Mouse (Mus musculus) lung, embryonic 16.5 days (tissue): ENCODE results near the gene Tomm40l. TPM values are rescaled to one million over a fixed set of nuclear protein-coding genes. Genes with fewer than 3 reads are reported as not detected.

ENCODE experiments used
- ATAC-seq: fragments of 200-750 bp; cut with Nextera tagmentation; 2 replicates; pipeline ENCODE4 v1.8.0; 2017; ENCODE audit warnings: low read depth, mild to moderate bottlenecking, moderate library complexity
- H3K27ac ChIP-seq: fragments of 300-500 bp; sonication (generic); 2 replicates; pipeline ENCODE4 v1.5.1; 2014; ENCODE audit warnings: mild to moderate bottlenecking, control low read depth, low read length
- H3K27me3 ChIP-seq: fragments of 300-500 bp; sonication (generic); 2 replicates; pipeline ENCODE4 v1.6.1; 2014; ENCODE audit warnings: low read depth, low read length, mixed read lengths; ENCODE audit not compliant: control insufficient read depth, insufficient read depth
- H3K36me3 ChIP-seq: fragments of 300-500 bp; sonication (generic); 2 replicates; pipeline ENCODE4 v1.6.1; 2014; ENCODE audit warnings: low read length; ENCODE audit not compliant: control insufficient read depth, insufficient read depth
- H3K4me1 ChIP-seq: fragments of 300-500 bp; sonication (generic); replicated peaks from 2 replicates; pipeline ENCODE4 v1.6.1; 2014; ENCODE audit warnings: low read length, mixed read lengths; ENCODE audit not compliant: control insufficient read depth, insufficient read depth
- H3K4me2 ChIP-seq: fragments of 300-500 bp; sonication (generic); 2 replicates; pipeline ENCODE4 v1.6.1; 2014; ENCODE audit warnings: low read depth, low read length, control low read depth
- H3K4me3 ChIP-seq: fragments of 300-500 bp; sonication (generic); 2 replicates; pipeline ENCODE4 v1.5.1; 2014; ENCODE audit warnings: mild to moderate bottlenecking, low read length, control low read depth
- H3K9ac ChIP-seq: fragments of 300-500 bp; sonication (generic); 2 replicates; pipeline ENCODE4 v1.6.1; 2014; ENCODE audit warnings: low read length, control low read depth
- H3K9me3 ChIP-seq: fragments of 300-500 bp; sonication (generic); 2 replicates; pipeline ENCODE4 v1.6.1; 2016; ENCODE audit warnings: low read length; ENCODE audit not compliant: control insufficient read depth
- WGBS: fragments of 180-500 bp; shearing (Covaris S2); extraction: QIAGEN DNeasy Blood & Tissue Kit; methylation state at CpG from one replicate; pipeline ENCODE4 v1.1.7; 2014; 5-methylcytosine and 5-hydroxymethylcytosine counted together
- polyA plus RNA-seq: library from polyadenylated mRNA; unstranded; fragments of >200 nt; fragmentation: Nextera tagmentation; extraction: Ambion mirVana; gene quantifications from 2 replicates; pipeline ENCODE4 v1.2.1, GENCODE M21; 2015

Tomm40l gene
- polyA plus RNA-seq, 1 experiment from 2014 or later, result 32.0 TPM

- H3K4me3 ChIP-seq, result no peak overlapping the region
- H3K27me3 ChIP-seq, result no peaks in the 10 kb centered on the region
- H3K27ac ChIP-seq, result no peak overlapping the region
- WGBS, result 79% methylated on average over 5 of the region's 5 CpGs
- ATAC-seq, result no peak
- H3K9me3 ChIP-seq, result no peaks in the 10 kb centered on the region
- no peaks in the 10 kb centered on the region for H3K4me1 ChIP-seq
- H3K36me3 ChIP-seq, result peaks cover 29% of the 10 kb centered on the region
- no peak overlapping the region for H3K4me2 ChIP-seq
- no peak overlapping the region for H3K9ac ChIP-seq
Observed at GRCm38 (mm10) chr1:171232348-171232747, 10.0 kb upstream of the Tomm40l start.

- no peaks in the 10 kb centered on the region for H3K4me1 ChIP-seq
Observed at GRCm38 (mm10) chr1:171231844-171232243, 9.5 kb upstream of the Tomm40l start.

DNA sequence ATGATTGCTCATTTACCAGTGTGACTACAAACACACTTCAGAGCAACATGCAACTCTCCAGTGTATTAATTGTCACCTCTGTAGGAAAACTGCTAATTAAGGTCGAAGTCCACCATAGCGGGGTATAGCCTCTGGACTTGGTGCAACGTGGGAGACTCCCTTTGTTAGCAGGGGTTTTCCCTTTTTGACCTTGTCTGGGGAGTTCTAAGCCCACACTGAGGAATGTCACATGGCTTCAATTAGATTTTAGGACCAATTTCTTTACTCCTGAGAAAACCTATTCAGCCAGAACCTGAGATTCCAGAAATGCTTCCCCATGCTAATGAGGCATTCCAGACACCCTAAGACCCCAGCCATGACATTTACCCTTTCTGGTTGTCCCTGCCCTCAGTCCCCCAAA is 7.9 kb upstream of the Tomm40l start:
- H3K4me2 ChIP-seq, result no peak overlapping the region
- H3K27me3 ChIP-seq, result no peaks in the 10 kb centered on the region
- H3K4me1 ChIP-seq, result no peaks in the 10 kb centered on the region
- no peak overlapping the region for H3K9ac ChIP-seq
- H3K36me3 ChIP-seq, result peaks cover 10% of the 10 kb centered on the region
- H3K4me3 ChIP-seq, result no peak overlapping the region
- 87% methylated on average over 3 of the region's 3 CpGs for WGBS
- ATAC-seq, result no peak
- no peak overlapping the region for H3K27ac ChIP-seq
- no peaks in the 10 kb centered on the region for H3K9me3 ChIP-seq

More at GRCm38 (mm10) chr1:171231844-171232243, 9.5 kb upstream of the Tomm40l start:
- Histone ChIP-seq H3K9ac (no peak overlapping the region), H3K27ac (no peak overlapping the region), H3K4me2 (no peak overlapping the region), H3K4me3 (no peak overlapping the region), H3K27me3 (no peaks in the 10 kb centered on the region), H3K36me3 (peaks cover 24% of the 10 kb centered on the region), H3K9me3 (no peaks in the 10 kb centered on the region)
- ATAC-seq, result no peak
- 81% methylated on average over 4 of the region's 4 CpGs for WGBS

GRCm38 (mm10) chr1:171229750-171230149 is 7.4 kb upstream of the Tomm40l start:
- no peak overlapping the region for H3K27ac ChIP-seq
- ATAC-seq, result no peak

DNA sequence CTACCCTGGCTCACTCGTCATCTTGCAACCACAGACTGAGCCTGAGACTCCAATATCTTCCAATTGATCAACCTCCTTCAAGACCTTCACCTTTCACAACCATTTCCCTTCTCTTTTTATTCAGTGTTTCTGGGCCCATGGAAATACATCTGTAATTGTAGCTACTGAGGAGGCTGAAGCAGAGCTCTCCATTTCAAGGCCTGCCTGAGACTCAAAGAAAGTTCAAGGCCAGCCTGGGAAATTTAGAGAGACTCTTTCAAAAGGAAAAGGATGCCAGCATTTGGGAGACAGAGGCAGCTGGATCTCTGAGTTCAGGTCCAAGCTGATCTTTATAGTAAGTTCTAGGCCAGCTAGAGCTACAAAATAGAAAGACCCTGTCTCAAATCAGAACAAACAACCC is 5.6 kb upstream of the Tomm40l start:
- no peak overlapping the region for H3K9ac ChIP-seq
- no peak for ATAC-seq
- no peaks in the 10 kb centered on the region for H3K4me1 ChIP-seq
- no peaks in the 10 kb centered on the region for H3K27me3 ChIP-seq
- no peaks in the 10 kb centered on the region for H3K9me3 ChIP-seq
- H3K4me2 ChIP-seq, result no peak overlapping the region
- H3K27ac ChIP-seq, result no peak overlapping the region
- 79% methylated on average over 1 of the region's 1 CpGs for WGBS
- no peaks in the 10 kb centered on the region for H3K36me3 ChIP-seq
- H3K4me3 ChIP-seq, result no peak overlapping the region

More at GRCm38 (mm10) chr1:171229750-171230149, 7.4 kb upstream of the Tomm40l start:
- no peaks in the 10 kb centered on the region for H3K9me3 ChIP-seq
- H3K4me2 ChIP-seq, result no peak overlapping the region
- H3K27me3 ChIP-seq, result no peaks in the 10 kb centered on the region
- 48% methylated on average over 6 of the region's 6 CpGs for WGBS
- no peak overlapping the region for H3K4me3 ChIP-seq
- H3K4me1 ChIP-seq, result no peaks in the 10 kb centered on the region
- no peak overlapping the region for H3K9ac ChIP-seq
- peaks cover 8% of the 10 kb centered on the region for H3K36me3 ChIP-seq

DNA sequence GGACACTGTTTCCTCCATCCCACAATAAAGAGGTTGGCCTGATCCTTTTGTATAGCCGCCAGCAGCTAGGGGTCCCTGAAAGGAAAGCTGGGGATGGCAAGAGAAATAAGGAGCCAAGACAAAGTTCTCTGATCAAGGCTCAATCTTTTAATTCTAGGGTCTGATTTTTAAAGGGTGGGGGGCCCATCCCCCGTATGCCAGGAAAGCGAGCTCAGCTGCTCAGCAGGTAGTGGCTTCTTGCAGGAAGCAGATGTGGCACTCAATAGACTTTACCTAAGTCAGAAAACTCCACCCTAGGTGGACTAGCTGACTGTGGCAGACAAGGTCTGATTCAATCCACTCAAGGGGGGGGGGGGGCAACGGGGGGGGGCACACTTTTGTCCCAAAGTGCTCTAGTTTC is 4.5 kb upstream of the Tomm40l start:
- no peak overlapping the region for H3K27ac ChIP-seq
- H3K4me2 ChIP-seq, result no peak overlapping the region
- no peaks in the 10 kb centered on the region; the same call in 1 of the 2 replicates for H3K4me1 ChIP-seq
- 58% methylated on average over 4 of the region's 4 CpGs for WGBS
- H3K36me3 ChIP-seq, result no peaks in the 10 kb centered on the region
- H3K4me3 ChIP-seq, result no peak overlapping the region
- no peaks in the 10 kb centered on the region for H3K9me3 ChIP-seq
- H3K27me3 ChIP-seq, result no peaks in the 10 kb centered on the region
- no peak for ATAC-seq
- H3K9ac ChIP-seq, result no peak overlapping the region

DNA sequence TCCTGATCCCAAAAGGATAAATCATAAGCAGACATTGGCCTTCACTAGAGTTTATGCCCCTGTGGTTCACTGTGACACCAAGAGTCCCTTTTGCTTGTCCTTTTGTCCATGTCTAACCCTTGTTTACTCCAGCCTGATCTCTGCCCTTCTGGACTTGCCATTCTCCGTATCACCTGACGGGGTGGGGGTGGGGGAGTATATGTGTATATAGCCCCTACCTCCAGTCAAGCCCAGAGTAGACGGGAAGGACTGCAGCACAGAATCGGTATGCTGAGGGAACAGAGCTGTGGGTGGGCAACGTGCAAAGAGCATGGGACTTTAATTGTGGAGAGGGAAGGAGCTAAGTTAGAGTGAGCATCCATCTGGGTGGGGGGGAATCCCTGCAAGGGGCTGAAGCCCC is 2.5 kb upstream of the Tomm40l start, which contains the start of gene Apoa2:
Gene Apoa2, plus strand, starts transcription at position 198 of the 400 bp plus-strand sequence.
- no peak for ATAC-seq
- no peak within 1 kb of the TSS for H3K9ac ChIP-seq
- peaks cover 9% of the 10 kb centered on the region for H3K4me1 ChIP-seq
- WGBS, result 65% methylated on average over 5 of the region's 5 CpGs
- no peak within 1 kb of the TSS for H3K27ac ChIP-seq
- H3K36me3 ChIP-seq, result peaks cover 2% of the 10 kb centered on the region
- no peak within 1 kb of the TSS for H3K4me2 ChIP-seq
- no peak within 1 kb of the TSS for H3K4me3 ChIP-seq
- H3K9me3 ChIP-seq, result no peaks in the 10 kb centered on the region
- H3K27me3 ChIP-seq, result no peaks in the 10 kb centered on the region

DNA sequence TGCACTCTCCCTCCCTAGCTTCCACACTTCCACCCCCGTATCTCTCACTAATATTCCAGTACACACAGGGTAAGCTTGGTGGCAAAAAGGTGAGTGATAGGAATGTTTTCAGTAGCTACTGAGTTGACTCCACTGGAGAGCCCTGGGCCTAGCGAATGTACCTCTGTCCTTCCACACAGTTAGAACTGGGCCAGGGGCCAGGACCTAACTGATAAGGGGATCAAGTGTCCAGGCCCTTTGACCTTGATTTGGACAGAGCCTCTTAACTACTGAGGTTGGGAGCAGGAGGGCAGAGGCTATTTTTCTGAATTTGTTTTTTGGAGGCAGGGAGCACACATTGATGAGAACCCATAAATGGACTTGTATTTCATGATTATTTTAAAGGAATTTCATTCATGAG is 1.5 kb upstream of the Tomm40l start:
- no peak for ATAC-seq
- Histone ChIP-seq H3K4me2 (no peak overlapping the region), H3K9me3 (no peaks in the 10 kb centered on the region), H3K4me3 (no peak overlapping the region), H3K36me3 (peaks cover 10% of the 10 kb centered on the region), H3K27ac (no peak overlapping the region), H3K4me1 (peaks cover 9% of the 10 kb centered on the region), H3K27me3 (no peaks in the 10 kb centered on the region), H3K9ac (no peak overlapping the region)
- WGBS, result 61% methylated on average over 2 of the region's 2 CpGs

DNA sequence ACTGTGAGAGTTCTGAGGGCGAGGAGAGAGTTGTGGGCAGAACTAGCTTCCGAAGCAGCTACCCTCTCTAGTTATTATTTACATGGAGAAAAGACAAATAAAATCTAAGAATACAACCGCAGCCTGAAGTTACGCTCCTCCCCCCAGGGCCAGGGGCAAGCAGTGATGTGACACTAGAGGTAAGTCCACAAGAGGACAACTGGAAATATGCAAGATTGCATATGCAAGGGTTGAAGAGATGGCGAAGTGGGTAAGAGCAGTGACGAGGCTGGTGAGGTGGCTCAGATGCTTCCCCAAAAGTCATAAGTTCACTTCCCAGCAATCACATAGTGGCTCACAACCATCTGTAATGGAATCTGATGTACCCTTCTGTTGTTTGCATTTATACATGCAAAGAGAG is 854 bp upstream of the Tomm40l start:
- Histone ChIP-seq H3K27ac (peak overlapping the region; percentile 82), H3K9me3 (no peaks in the 10 kb centered on the region), H3K4me2 (peak overlapping the region; percentile 57), H3K9ac (peak overlapping the region; percentile 67), H3K4me1 (peaks cover 9% of the 10 kb centered on the region), H3K27me3 (no peaks in the 10 kb centered on the region), H3K4me3 (peak overlapping the region; percentile 77), H3K36me3 (peaks cover 10% of the 10 kb centered on the region)
- ATAC-seq, result no peak
- 69% methylated on average over 6 of the region's 6 CpGs for WGBS
